Mouse (Mus musculus) 3134 (cell line): ENCODE results near the gene Zfp777.

Experiments
- DNase-seq: peaks from one replicate; pipeline ENCODE4 v3.0.0-alpha.2; 2011; ENCODE audit warnings: low spot score; ENCODE audit not compliant: insufficient read length; ENCODE audit errors: extremely low read depth

Gene Zfp777

DNA sequence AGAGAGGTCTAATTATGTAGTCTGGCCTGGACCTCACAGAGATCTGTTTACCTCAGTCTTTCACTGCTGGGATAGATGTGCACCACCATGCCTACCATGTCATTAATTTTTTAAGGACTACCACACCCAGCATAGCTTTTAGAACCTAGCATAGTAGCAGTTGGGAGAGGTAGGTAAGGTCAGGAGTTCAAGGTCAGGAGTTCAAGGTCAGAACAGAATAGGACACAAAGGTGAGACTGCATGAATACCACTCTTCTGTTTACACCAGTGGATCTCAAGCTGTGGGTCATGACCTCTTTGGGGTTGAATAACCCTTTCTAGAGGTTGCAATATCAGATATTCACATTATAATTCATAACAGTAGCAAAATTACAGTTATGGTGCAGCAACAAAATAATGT is 16.1 kb downstream of the Zfp777 start:
- no peak for DNase-seq

- no peak for DNase-seq
These were observed 22.6 kb downstream of the Zfp777 start for GRCm38 (mm10) chr6:48025905-48026660.

DNA sequence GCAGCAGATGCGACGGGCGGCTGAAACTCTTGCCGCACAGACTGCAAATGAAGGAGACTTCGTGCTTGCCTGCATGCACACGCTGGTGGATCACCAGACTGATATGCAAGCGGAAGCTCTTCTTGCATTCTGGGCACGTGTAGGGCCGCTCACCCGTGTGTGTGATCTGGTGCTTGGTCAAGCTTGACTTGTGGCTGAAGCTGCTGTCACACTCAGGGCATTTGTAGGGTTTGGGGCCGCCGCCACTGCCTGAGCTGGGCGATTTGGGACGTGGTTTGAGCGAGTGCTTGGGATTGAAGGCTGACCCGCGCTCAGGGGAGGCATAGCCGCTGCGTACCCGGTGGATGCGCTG is 23.7 kb downstream of the Zfp777 start:
- no peak for DNase-seq

GRCm38 (mm10) chr6:48024330-48024993 is 24.2 kb downstream of the Zfp777 start:
- DNase-seq = peak; percentile 12

GRCm38 (mm10) chr6:48022672-48023071 is 26.0 kb downstream of the Zfp777 start:
- DNase-seq = no peak

DNA sequence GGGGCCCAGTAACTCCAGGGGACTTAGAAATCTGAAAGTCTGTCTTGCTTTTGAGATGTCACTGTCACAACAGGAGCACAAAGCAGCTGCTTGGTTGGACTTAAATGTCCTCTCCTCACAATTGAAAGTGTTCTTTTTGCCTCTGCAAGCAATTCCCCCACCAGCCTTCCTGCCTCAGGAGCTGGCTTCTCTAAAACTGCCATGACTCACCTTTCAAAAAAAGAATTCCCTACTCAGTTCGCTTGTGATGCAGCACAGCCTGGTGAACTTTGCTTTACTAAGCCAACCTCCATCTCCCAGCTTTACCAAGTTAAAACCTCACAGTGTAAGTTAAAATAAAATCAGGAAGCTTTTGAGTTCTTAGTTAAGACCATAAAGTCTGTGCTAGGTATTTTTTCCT is 27.0 kb downstream of the Zfp777 start:
- DNase-seq = no peak

DNA sequence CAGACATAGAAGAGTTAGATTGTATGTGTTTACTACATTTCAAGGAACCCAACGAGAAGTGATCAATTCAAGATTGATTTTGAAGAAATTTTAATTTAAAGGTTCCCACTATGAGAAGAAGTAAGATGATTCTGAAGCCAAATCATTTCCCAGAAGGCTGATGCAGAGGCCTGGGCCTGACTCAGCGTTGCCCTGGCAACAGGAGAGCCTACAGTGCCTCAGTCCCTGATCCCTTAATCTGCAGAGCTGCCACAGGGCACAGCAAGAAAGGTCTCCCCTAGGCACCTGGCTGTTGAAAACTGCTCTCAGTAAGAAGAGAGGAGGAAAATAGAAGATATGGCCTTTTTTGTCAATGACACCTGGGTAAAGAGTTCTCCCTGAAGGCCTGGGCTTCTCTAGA is 28.7 kb downstream of the Zfp777 start:
- no peak for DNase-seq

GRCm38 (mm10) chr6:48016841-48017240 is 31.9 kb downstream of the Zfp777 start:
- no peak for DNase-seq

DNA sequence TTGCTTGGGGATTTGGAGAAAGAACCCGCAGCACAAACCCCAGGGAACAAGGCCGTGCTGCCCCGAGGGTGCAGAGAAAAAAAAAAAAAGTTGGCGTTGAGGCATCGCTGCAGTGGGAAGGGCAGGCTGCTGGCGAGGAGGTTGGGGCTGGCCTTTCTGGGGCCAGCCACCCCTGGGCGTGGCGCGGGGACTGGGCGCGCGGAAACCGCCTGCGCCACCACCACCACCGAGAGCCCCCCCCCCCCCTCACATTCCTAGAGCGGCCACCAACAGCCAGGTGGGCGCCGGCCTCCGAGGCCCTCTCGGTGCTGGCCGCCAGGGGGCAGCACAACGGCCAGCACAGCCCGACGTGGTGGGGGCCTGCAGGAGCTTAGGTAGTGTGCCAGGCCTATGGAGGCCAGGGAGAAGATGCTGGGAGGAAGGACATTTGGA is 32.6 kb downstream of the Zfp777 start:
- DNase-seq = no peak

GRCm38 (mm10) chr6:48010727-48011126 is 38.0 kb downstream of the Zfp777 start:
- DNase-seq = no peak

DNA sequence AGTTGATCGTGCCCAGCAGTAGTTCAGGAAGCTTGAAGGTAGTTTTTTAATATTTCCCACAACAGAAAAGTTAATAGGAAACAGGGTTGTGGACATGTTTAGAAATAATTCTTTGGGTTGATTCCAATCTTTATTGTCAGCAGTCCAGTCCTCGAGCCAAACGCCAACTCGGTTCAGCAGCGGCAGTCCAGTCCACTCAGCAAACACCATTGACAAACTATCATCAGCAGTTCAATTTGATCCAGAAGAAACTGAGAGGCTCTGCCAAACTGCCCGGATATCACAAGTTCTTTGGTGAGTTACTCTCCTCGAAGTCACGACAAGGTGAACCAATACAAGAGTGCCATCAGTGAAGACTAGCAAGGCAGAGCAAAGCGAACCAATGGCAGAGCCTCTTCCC is 53.0 kb downstream of the Zfp777 start:
- no peak for DNase-seq

GRCm38 (mm10) chr6:47983936-47984335 is 64.8 kb downstream of the Zfp777 start:
- DNase-seq = no peak

DNA sequence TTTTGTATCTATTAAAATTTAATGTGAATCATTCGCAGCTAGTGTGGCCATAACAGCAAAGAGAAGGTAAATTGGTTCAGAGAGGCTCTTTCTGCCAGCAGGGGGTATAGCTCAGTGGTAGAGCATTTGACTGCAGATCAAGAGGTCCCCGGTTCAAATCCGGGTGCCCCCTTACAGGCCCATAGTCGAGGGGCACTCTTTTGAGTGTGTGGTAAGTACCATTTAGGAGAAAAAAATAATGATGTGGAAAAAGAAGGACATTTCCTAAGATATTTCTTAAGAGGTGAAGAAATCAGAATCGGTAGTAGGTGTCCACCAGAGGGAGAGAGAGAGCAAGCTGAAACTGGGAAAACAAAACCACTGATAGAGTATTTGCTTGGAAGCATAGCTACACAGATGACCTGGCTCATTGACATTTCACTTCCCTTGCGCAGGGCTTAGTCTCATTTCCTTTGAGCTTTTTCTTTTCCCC is 69.8 kb downstream of the Zfp777 start:
- DNase-seq = peak; percentile 69

DNA sequence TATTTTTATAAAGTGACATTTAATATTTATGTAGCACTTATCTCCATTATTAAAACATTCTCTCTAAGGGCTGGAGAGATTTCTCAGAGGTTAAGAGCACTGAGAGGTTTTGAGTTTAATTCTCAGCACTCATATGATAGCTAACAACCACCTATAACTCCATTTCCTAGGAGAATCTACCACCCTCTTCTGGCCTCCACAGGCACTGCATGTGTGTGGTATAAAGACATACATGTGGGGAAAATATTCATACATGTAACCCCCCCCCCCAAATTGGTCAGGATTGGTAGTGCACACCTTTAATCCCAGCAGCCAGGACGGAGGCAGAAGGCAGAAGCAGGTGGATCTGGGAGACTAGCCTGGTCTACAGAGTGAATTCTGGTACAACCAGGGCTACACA is 74.1 kb downstream of the Zfp777 start:
- no peak for DNase-seq
